Mouse (Mus musculus) small intestine, adult 2 months (tissue): ENCODE measurements around the gene Lbhd2. TPM values are rescaled to one million over a fixed set of nuclear protein-coding genes. Genes with fewer than 3 reads are reported as not detected.

Source experiments
- H3K27ac ChIP-seq: fragments of 200-500 bp; 2 replicates; pipeline ENCODE4 v1.5.1; 2012; ENCODE audit warnings: low read depth, low read length, control low read depth, inconsistent platforms; ENCODE audit not compliant: insufficient read depth
- H3K27me3 ChIP-seq: fragments of 200-500 bp; 2 replicates; pipeline ENCODE4 v1.6.1; 2012; ENCODE audit warnings: mild to moderate bottlenecking, moderate library complexity, low read length, inconsistent platforms; ENCODE audit not compliant: control insufficient read depth, insufficient read depth
- H3K36me3 ChIP-seq: fragments of 200-500 bp; 2 replicates; pipeline ENCODE4 v1.6.1; 2012; ENCODE audit warnings: mild to moderate bottlenecking, low read length, control low read depth, inconsistent platforms; ENCODE audit not compliant: control insufficient read depth, insufficient read depth
- H3K4me1 ChIP-seq: fragments of 200-500 bp; 2 replicates; pipeline ENCODE4 v1.6.1; 2012; ENCODE audit warnings: low read length, inconsistent platforms, mixed read lengths; ENCODE audit not compliant: control insufficient read depth, insufficient read depth, insufficient read length
- H3K4me3 ChIP-seq: fragments of 200-500 bp; 2 replicates; pipeline ENCODE4 v1.5.1; 2012; ENCODE audit warnings: low read depth, mild to moderate bottlenecking, control low read depth, inconsistent platforms, low read length, moderate library complexity
- CTCF ChIP-seq: fragments of 200-500 bp; IDR thresholded peaks from 2 replicates; pipeline ENCODE4 v1.5.1; 2012; ENCODE audit warnings: low read depth, mild to moderate bottlenecking, control low read depth, inconsistent platforms, low read length, moderate library complexity, mixed read lengths; ENCODE audit not compliant: insufficient replicate concordance, insufficient read length; ENCODE audit errors: extremely low read depth
- POLR2A ChIP-seq: fragments of 200-500 bp; IDR thresholded peaks from 2 replicates; pipeline ENCODE4 v1.6.1; 2012; ENCODE audit warnings: low read depth, mild to moderate bottlenecking, control low read depth, inconsistent platforms, low read length, moderate library complexity
- WGBS: fragments of 180-500 bp; shearing (Covaris S2); methylation state at CpG from one replicate; pipeline ENCODE4 v1.1.7; 2018; 5-methylcytosine and 5-hydroxymethylcytosine counted together
- polyA plus RNA-seq: library from polyadenylated mRNA; depleted of rRNA; stranded (reverse); fragments of >200 nt; gene quantifications from 2 replicates; pipeline ENCODE4 v1.2.3, GENCODE M21; 2012; rRNA removed

Gene Lbhd2
- polyA plus RNA-seq = not detected in 2 replicates

DNA sequence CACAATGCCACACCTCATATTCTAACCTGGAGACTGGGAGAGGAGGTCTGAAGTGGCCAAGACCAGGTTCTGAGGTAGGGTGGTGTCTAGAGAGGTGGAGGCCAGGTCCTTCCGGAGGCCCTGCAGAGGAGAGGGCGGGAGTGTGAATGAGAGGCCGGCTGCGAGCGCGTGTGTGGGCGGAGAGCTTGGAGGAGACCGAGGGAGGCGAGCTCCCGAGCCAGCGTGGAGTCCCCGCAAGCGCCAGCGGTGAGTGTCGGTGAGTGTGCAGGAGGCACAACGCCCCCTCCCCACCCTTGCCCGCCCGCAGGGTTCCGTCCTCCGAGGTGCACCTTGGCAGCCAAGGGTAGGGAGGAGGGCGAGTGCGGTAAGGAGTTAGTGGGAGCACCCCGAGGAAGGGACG, at the start of gene Lbhd2:
Lbhd2 (plus strand) TSS at position 188 of the 400 bp plus-strand sequence.
- Histone ChIP-seq H3K36me3 (no peaks in the 10 kb centered on the region), H3K27ac (no peak within 1 kb of the TSS), H3K4me1 (no peaks in the 10 kb centered on the region), H3K4me3 (no peak within 1 kb of the TSS), H3K27me3 (peaks cover 16% of the 10 kb centered on the region)
- TF ChIP-seq POLR2A = no peak
- no peak for TF ChIP-seq CTCF
- WGBS = 4% methylated on average over 24 of the region's 24 CpGs

DNA sequence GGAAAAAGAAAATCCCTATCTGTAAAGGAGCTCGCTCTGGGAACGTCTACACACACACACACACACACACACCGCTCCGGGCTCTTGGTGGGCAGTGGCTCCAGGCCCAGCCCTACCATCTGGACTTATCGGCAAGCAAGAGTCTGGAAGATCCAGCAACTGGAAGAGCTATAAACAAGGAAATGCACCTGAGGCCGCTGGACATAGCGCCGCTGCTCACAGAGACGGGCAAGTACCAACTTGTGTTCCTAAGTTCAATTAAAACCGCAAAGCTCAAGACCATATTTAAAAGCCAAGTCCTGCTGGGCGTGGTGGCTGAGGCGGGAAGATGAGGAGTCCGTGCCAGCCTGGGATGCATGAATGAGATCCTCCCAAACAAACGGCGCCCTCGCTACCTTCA, 45.9 kb upstream of the Lbhd2 start:
- H3K27ac ChIP-seq = no peak overlapping the region
- WGBS = 51% methylated on average over 16 of the region's 16 CpGs
- TF ChIP-seq CTCF (no peak), POLR2A (no peak)
- peaks cover 34% of the 10 kb centered on the region for H3K4me1 ChIP-seq
- H3K36me3 ChIP-seq = no peaks in the 10 kb centered on the region
- no peak overlapping the region for H3K4me3 ChIP-seq
- no peaks in the 10 kb centered on the region for H3K27me3 ChIP-seq

- Histone ChIP-seq H3K27me3 (no peaks in the 10 kb centered on the region), H3K27ac (peak overlapping the region; percentile 38; the same call in 1 of the 2 replicates), H3K4me3 (no peak overlapping the region), H3K36me3 (no peaks in the 10 kb centered on the region), H3K4me1 (peaks cover 27% of the 10 kb centered on the region)
- TF ChIP-seq POLR2A = no peak
- WGBS = 45% methylated on average over 14 of the region's 14 CpGs
Observed at GRCm38 (mm10) chr12:111361319-111362098, 45.1 kb upstream of the Lbhd2 start.

DNA sequence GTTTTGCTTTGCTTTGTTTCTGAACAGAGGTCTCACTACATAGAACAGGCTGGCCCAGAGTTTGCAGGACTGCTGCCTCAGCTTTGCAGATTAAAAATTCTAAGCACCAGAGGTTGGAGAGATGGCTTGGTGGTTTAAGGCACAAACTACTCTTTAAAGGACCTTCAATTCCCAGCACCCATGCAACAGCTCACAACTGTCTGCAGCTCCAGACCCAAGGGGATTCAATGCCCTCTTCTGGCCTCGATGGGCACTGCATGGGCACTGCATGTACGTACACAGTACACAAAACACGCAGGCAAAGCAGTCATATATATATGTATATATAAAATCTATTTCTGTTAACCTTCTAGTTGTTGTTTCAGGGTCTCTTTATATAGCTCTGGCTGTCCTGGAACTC, 42.4 kb upstream of the Lbhd2 start:
- Histone ChIP-seq H3K4me1 (peaks cover 44% of the 10 kb centered on the region), H3K27me3 (no peaks in the 10 kb centered on the region), H3K4me3 (no peak overlapping the region), H3K36me3 (no peaks in the 10 kb centered on the region), H3K27ac (no peak overlapping the region)
- TF ChIP-seq POLR2A = no peak
- peak; percentile 11; the same call in 1 of the 2 replicates for TF ChIP-seq CTCF
- 91% methylated on average over 3 of the region's 3 CpGs for WGBS

DNA sequence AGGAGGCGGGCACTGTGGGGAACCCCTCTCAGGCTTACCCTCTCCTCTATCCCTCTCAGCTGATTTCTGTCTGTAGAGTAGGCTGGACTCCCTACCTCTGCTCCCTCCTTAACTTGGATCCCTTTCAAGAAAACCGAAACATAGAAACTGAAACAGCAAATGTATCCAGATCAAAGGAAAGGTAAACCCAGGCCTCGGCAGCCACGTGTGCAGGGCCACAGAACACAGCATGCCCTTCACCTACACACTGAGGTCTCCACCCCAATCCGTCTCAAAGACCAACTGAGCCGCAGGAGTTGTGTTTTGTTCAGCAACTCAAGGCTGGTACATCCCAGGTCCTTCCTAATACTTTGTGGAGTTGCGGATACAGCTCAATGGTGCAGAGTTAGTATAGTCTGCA, 39.5 kb upstream of the Lbhd2 start:
- whole genome bisulfite sequencing = 28% methylated on average over 7 of the region's 7 CpGs
- peak overlapping the region; percentile 21 for H3K27ac ChIP-seq
- H3K27me3 ChIP-seq = no peaks in the 10 kb centered on the region
- H3K4me1 ChIP-seq = peaks cover 38% of the 10 kb centered on the region
- no peaks in the 10 kb centered on the region for H3K36me3 ChIP-seq
- TF ChIP-seq CTCF (no peak), POLR2A (no peak)
- H3K4me3 ChIP-seq = no peak overlapping the region

DNA sequence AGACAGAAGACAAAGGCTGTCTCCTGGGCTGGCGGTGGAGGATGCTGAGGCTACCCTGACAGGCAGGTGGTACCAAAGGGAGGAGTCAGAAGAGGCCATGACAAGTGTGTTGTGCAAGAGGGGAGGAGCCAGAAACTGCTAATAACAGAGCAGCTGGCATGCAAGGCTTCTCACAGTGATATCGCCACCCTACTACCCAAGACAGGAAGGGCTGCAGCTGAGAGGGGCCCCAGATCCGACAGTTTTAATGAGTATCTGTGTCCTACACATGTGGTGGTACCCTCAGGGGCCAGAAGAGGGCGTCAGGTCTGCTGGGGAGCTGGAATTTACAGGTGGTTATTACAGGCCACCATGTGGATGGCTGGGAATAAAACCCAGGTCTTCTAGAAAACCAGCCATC, 36.4 kb upstream of the Lbhd2 start:
- Histone ChIP-seq H3K27me3 (no peaks in the 10 kb centered on the region), H3K27ac (no peak overlapping the region), H3K4me1 (peaks cover 34% of the 10 kb centered on the region), H3K4me3 (no peak overlapping the region), H3K36me3 (no peaks in the 10 kb centered on the region)
- TF ChIP-seq POLR2A = no peak
- TF ChIP-seq CTCF = peak; percentile 23; the same call in 1 of the 2 replicates
- 37% methylated on average over 4 of the region's 4 CpGs for WGBS

- Histone ChIP-seq H3K4me1 (peaks cover 26% of the 10 kb centered on the region), H3K27ac (no peak overlapping the region), H3K4me3 (no peak overlapping the region), H3K27me3 (no peaks in the 10 kb centered on the region), H3K36me3 (no peaks in the 10 kb centered on the region)
- TF ChIP-seq CTCF (no peak), POLR2A (no peak)
- 81% methylated on average over 7 of the region's 7 CpGs for WGBS
Observed at GRCm38 (mm10) chr12:111371905-111372304, 34.7 kb upstream of the Lbhd2 start.
